In genomic region chr16:63468851-63469250, GRCm38 (mm10) we compare ENCODE assay signal across 24 mouse cellular contexts.
"Had no signal": no experiment of that assay in that cellular context is flagged by ENCODE, and none has a peak within 500 bp of the region (broad histone marks: within the 10 kb centered on the region; RNA-seq: fewer than 3 reads in every experiment).

No protein-coding gene starts in this region.

- H3K4me1 ChIP-seq: embryonic facial prominence, embryonic 10.5 days; embryonic facial prominence, embryonic 12.5 days; embryonic facial prominence, embryonic 13.5 days; embryonic facial prominence, embryonic 15.5 days; forebrain, embryonic 10.5 days; forebrain, embryonic 12.5 days; forebrain, embryonic 13.5 days; forebrain, embryonic 15.5 days had no signal

- DNase-seq: cerebellum, postnatal 10 days; cerebellum, postnatal 14 days; cerebellum, postnatal 25 days; cerebellum, postnatal 36 days; embryo, embryonic 11 days; forebrain, postnatal 0 days; gastrocnemius, adult 2 months; gastrocnemius, postnatal 10 days; gastrocnemius, postnatal 14 days; gastrocnemius, postnatal 25 days; gastrocnemius, postnatal 36 days; heart, adult 11 months; heart, adult 18-20 months; heart, adult 2 months had no signal

- H3K27me3 ChIP-seq: embryonic facial prominence, embryonic 12.5 days; embryonic facial prominence, embryonic 13.5 days; embryonic facial prominence, embryonic 15.5 days; forebrain, embryonic 12.5 days; forebrain, embryonic 13.5 days; forebrain, embryonic 15.5 days had no signal

- H3K27ac ChIP-seq: embryonic facial prominence, embryonic 10.5 days; embryonic facial prominence, embryonic 12.5 days; embryonic facial prominence, embryonic 13.5 days; embryonic facial prominence, embryonic 15.5 days; forebrain, embryonic 10.5 days; forebrain, embryonic 12.5 days; forebrain, embryonic 13.5 days; forebrain, embryonic 15.5 days; gastrocnemius, adult 2 months; heart, adult 2 months; heart, embryonic 10.5 days had no signal

- H3K9me3 ChIP-seq: embryonic facial prominence, embryonic 10.5 days; embryonic facial prominence, embryonic 12.5 days; embryonic facial prominence, embryonic 13.5 days; embryonic facial prominence, embryonic 15.5 days; forebrain, embryonic 10.5 days; forebrain, embryonic 12.5 days; forebrain, embryonic 13.5 days; forebrain, embryonic 15.5 days; heart, embryonic 10.5 days had no signal

- H3K36me3 ChIP-seq: embryonic facial prominence, embryonic 10.5 days; embryonic facial prominence, embryonic 12.5 days; embryonic facial prominence, embryonic 13.5 days; embryonic facial prominence, embryonic 15.5 days; forebrain, embryonic 10.5 days; forebrain, embryonic 12.5 days; forebrain, embryonic 15.5 days; heart, embryonic 10.5 days had no signal

- H3K4me3 ChIP-seq: embryonic facial prominence, embryonic 10.5 days; embryonic facial prominence, embryonic 12.5 days; embryonic facial prominence, embryonic 13.5 days; embryonic facial prominence, embryonic 15.5 days; erythroblast, embryonic 14.5 days; forebrain, embryonic 10.5 days; forebrain, embryonic 12.5 days; forebrain, embryonic 13.5 days; forebrain, embryonic 15.5 days; gastrocnemius, adult 2 months; heart, adult 2 months; heart, embryonic 10.5 days had no signal

- H3K9ac ChIP-seq: embryonic facial prominence, embryonic 12.5 days; embryonic facial prominence, embryonic 13.5 days; embryonic facial prominence, embryonic 15.5 days; forebrain, embryonic 12.5 days; forebrain, embryonic 13.5 days; forebrain, embryonic 15.5 days; forebrain, postnatal 0 days had no signal
